8 mouse cellular contexts compared by ENCODE assay signal in the genomic region with DNA sequence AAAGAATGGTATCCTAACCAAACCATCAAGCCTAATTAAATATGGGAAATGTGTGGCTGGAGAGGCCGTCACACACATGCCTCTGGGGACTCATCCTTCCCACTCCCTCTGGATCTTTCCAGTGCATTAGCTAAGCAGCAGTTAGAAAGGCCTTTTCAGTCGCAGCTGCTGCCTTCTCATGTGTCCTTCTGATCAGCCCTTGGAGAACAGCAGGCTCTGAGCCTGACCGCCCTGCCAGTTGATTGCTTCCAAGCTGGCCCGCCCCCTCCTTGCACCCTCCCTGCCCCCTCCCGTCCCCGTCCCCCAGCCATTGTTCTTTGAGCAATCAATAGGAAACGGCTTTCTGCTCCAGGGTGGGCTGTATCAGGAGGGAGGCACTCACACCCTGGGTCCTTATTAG. TPM values are rescaled to one million over a fixed set of nuclear protein-coding genes. Genes with fewer than 3 reads are reported as not detected.
DNase-seq lines count a peak whose midpoint lies in the region; ATAC-seq and TF ChIP-seq lines count a peak whose summit lies in the region.

No protein-coding gene starts in this region.

- H3K9me3 ChIP-seq in lung, embryonic 16.5 days (ENCODE audit: control insufficient read depth, low read length): no peaks in the 10 kb centered on the region
- no peaks in the 10 kb centered on the region for H3K9me3 ChIP-seq in forebrain, embryonic 13.5 days (replicated peaks)
- H3K9me3 ChIP-seq in hindbrain, embryonic 11.5 days (ENCODE audit: control insufficient read depth, low read length): no peaks in the 10 kb centered on the region
- H3K9me3 ChIP-seq in neural tube, embryonic 13.5 days: no peaks in the 10 kb centered on the region
- no peaks in the 10 kb centered on the region for H3K9me3 ChIP-seq in liver, postnatal 0 days (ENCODE audit: low read length)

- peak; percentile 62 for ATAC-seq in lung, embryonic 16.5 days (ENCODE audit: low read depth)
- peak; percentile 79; the same call in 1 of the 2 replicates for ATAC-seq in forebrain, embryonic 13.5 days
- ATAC-seq in hindbrain, embryonic 11.5 days (ENCODE audit: low FRiP score): peak; percentile 95
- ATAC-seq in neural tube, embryonic 13.5 days (ENCODE audit: low read depth): peak; percentile 89
- no peak for ATAC-seq in liver, postnatal 0 days
- ATAC-seq in megakaryocyte, adult 5-6 weeks (ENCODE audit: poor library complexity, severe bottlenecking): no peak

- TF ChIP-seq EP300 in liver, postnatal 0 days (IDR thresholded peaks at IDR 0.05; ENCODE audit: low read depth): no peak

- H3K36me3 ChIP-seq in lung, embryonic 16.5 days (ENCODE audit: control insufficient read depth, insufficient read depth, low read length): no peaks in the 10 kb centered on the region
- H3K36me3 ChIP-seq in forebrain, embryonic 13.5 days (ENCODE audit: poor library complexity, severe bottlenecking): no peaks in the 10 kb centered on the region
- H3K36me3 ChIP-seq in hindbrain, embryonic 11.5 days (ENCODE audit: control insufficient read depth, insufficient read depth, low read length): no peaks in the 10 kb centered on the region
- H3K36me3 ChIP-seq in neural tube, embryonic 13.5 days: no peaks in the 10 kb centered on the region
- H3K36me3 ChIP-seq in liver, postnatal 0 days (replicated peaks; ENCODE audit: insufficient read depth, low read length): no peaks in the 10 kb centered on the region

- TF ChIP-seq CTCF in liver, postnatal 0 days (IDR thresholded peaks at IDR 0.05; ENCODE audit: low read depth): no peak

- H3K4me2 ChIP-seq in lung, embryonic 16.5 days (ENCODE audit: low read depth, low read length): no peak overlapping the region
- peak overlapping the region; percentile 35 for H3K4me2 ChIP-seq in forebrain, embryonic 13.5 days
- 0 out of 2 replicates have a peak overlapping the region, but pooled peaks have one; percentile 14 for H3K4me2 ChIP-seq in hindbrain, embryonic 11.5 days (replicated peaks; ENCODE audit: low read depth, low read length)
- H3K4me2 ChIP-seq in neural tube, embryonic 13.5 days: peak overlapping the region; percentile 32; the same call in 1 of the 2 replicates
- no peak overlapping the region for H3K4me2 ChIP-seq in liver, postnatal 0 days (ENCODE audit: low read depth, low read length)

- no peaks in the 10 kb centered on the region for H3K27me3 ChIP-seq in lung, embryonic 16.5 days (ENCODE audit: control insufficient read depth, insufficient read depth, low read depth, low read length)
- H3K27me3 ChIP-seq in forebrain, embryonic 13.5 days: no peaks in the 10 kb centered on the region
- no peaks in the 10 kb centered on the region for H3K27me3 ChIP-seq in hindbrain, embryonic 11.5 days (ENCODE audit: control insufficient read depth, insufficient read depth, low read length)
- no peaks in the 10 kb centered on the region for H3K27me3 ChIP-seq in neural tube, embryonic 13.5 days
- H3K27me3 ChIP-seq in liver, postnatal 0 days (ENCODE audit: insufficient read depth, low read length): no peaks in the 10 kb centered on the region

- no peak overlapping the region for H3K4me3 ChIP-seq in lung, embryonic 16.5 days (ENCODE audit: low read length)
- H3K4me3 ChIP-seq in forebrain, embryonic 13.5 days: no peak overlapping the region
- H3K4me3 ChIP-seq in hindbrain, embryonic 11.5 days (ENCODE audit: low read depth, low read length): no peak overlapping the region
- no peak overlapping the region for H3K4me3 ChIP-seq in neural tube, embryonic 13.5 days
- no peak overlapping the region for H3K4me3 ChIP-seq in liver, postnatal 0 days (ENCODE audit: low read depth, low read length)

- peaks cover 2% of the 10 kb centered on the region; the same call in 1 of the 2 replicates for H3K4me1 ChIP-seq in lung, embryonic 16.5 days (replicated peaks; ENCODE audit: control insufficient read depth, insufficient read depth, low read length)
- H3K4me1 ChIP-seq in forebrain, embryonic 13.5 days: peaks cover 11% of the 10 kb centered on the region
- H3K4me1 ChIP-seq in hindbrain, embryonic 11.5 days (replicated peaks; ENCODE audit: control insufficient read depth, insufficient read depth, low read length): no peaks in the 10 kb centered on the region; the same call in 1 of the 2 replicates
- H3K4me1 ChIP-seq in neural tube, embryonic 13.5 days (replicated peaks): peaks cover 22% of the 10 kb centered on the region
- no peaks in the 10 kb centered on the region for H3K4me1 ChIP-seq in liver, postnatal 0 days (ENCODE audit: insufficient read depth)

- DNase-seq in lung, adult 18-20 months: no peak
- DNase-seq in hindbrain, embryonic 11.5 days (ENCODE audit: low spot score): peak; percentile 80
- no peak for DNase-seq in spleen, adult 18-20 months
- DNase-seq in liver, postnatal 0 days: no peak

- no peak overlapping the region for H3K27ac ChIP-seq in lung, embryonic 16.5 days (ENCODE audit: low read length)
- H3K27ac ChIP-seq in forebrain, embryonic 13.5 days: peak overlapping the region; percentile 41
- H3K27ac ChIP-seq in hindbrain, embryonic 11.5 days (ENCODE audit: low read depth, low read length): peak overlapping the region; percentile 88
- peak overlapping the region; percentile 88 for H3K27ac ChIP-seq in neural tube, embryonic 13.5 days (replicated peaks)
- H3K27ac ChIP-seq in liver, postnatal 0 days (ENCODE audit: low read depth): no peak overlapping the region

- 7% methylated on average over 7 of the region's 7 CpGs for WGBS in lung, embryonic 16.5 days
- WGBS in forebrain, embryonic 13.5 days: under 1% methylated on average over 7 of the region's 7 CpGs
- WGBS in hindbrain, embryonic 11.5 days: 4% methylated on average over 7 of the region's 7 CpGs
- WGBS in neural tube, embryonic 13.5 days: 1% methylated on average over 7 of the region's 7 CpGs
- 46% methylated on average over 7 of the region's 7 CpGs for WGBS in liver, postnatal 0 days (ENCODE audit: insufficient replicate concordance)

- no peak overlapping the region for H3K9ac ChIP-seq in lung, embryonic 16.5 days (ENCODE audit: low read length)
- no peak overlapping the region for H3K9ac ChIP-seq in forebrain, embryonic 13.5 days
- H3K9ac ChIP-seq in hindbrain, embryonic 11.5 days (ENCODE audit: low read depth, low read length): peak overlapping the region; percentile 33; the same call in 1 of the 2 replicates
- H3K9ac ChIP-seq in neural tube, embryonic 13.5 days: no peak overlapping the region
- no peak overlapping the region for H3K9ac ChIP-seq in liver, postnatal 0 days (replicated peaks)

RNA-seq across cellular contexts. Expression of gene Akap6, which starts 27.7 kb away (rescaled TPM):
- 0.64 and 0.67 TPM in 2 replicates for polyA plus RNA-seq in lung, embryonic 16.5 days (2015; fragmentation: Nextera tagmentation; extraction: Ambion mirVana)
- polyA plus RNA-seq in forebrain, embryonic 13.5 days (2015; fragmentation: Nextera tagmentation; extraction: Ambion mirVana): 15.3 and 17.4 TPM in 2 replicates
- polyA plus RNA-seq in hindbrain, embryonic 11.5 days (2014; fragmentation: Nextera tagmentation; extraction: Ambion mirVana): 25.5 and 35.7 TPM in 2 replicates
- 27.2 and 30.0 TPM in 2 replicates for polyA plus RNA-seq in neural tube, embryonic 13.5 days (2015; fragmentation: Nextera tagmentation; extraction: Ambion mirVana)
- polyA plus RNA-seq in liver, postnatal 0 days (2015; fragmentation: Nextera tagmentation; extraction: Ambion mirVana): 0.01 and 0.02 TPM in 2 replicates
- total RNA-seq in megakaryocyte, adult 5-6 weeks (2015): not detected in 2 replicates
- total RNA-seq in megakaryocyte, adult 5-6 weeks (2017): not detected in 2 replicates

Comparison
In these comparisons a context has a peak if more than half of its experiments do, and no peak if none do; other contexts are left out.
1. ATAC-seq: peak in lung, embryonic 16.5 days (single experiment), forebrain, embryonic 13.5 days (single experiment), hindbrain, embryonic 11.5 days (single experiment) and neural tube, embryonic 13.5 days (single experiment); none in liver, postnatal 0 days (single experiment) and megakaryocyte, adult 5-6 weeks (single experiment).
2. H3K27ac ChIP-seq: peak in forebrain, embryonic 13.5 days (single experiment), hindbrain, embryonic 11.5 days (single experiment) and neural tube, embryonic 13.5 days (single experiment); none in lung, embryonic 16.5 days (single experiment) and liver, postnatal 0 days (single experiment).
3. H3K4me2 ChIP-seq: peak in forebrain, embryonic 13.5 days (single experiment), hindbrain, embryonic 11.5 days (single experiment) and neural tube, embryonic 13.5 days (single experiment); none in lung, embryonic 16.5 days (single experiment) and liver, postnatal 0 days (single experiment).